Mouse (Mus musculus) urinary bladder, postnatal 25 days (tissue): ENCODE measurements around the gene Ryr1.

Source experiments
- DNase-seq: peaks from one replicate; pipeline ENCODE4 v3.0.0; 2022; ENCODE audit warnings: low spot score

Gene Ryr1

DNA sequence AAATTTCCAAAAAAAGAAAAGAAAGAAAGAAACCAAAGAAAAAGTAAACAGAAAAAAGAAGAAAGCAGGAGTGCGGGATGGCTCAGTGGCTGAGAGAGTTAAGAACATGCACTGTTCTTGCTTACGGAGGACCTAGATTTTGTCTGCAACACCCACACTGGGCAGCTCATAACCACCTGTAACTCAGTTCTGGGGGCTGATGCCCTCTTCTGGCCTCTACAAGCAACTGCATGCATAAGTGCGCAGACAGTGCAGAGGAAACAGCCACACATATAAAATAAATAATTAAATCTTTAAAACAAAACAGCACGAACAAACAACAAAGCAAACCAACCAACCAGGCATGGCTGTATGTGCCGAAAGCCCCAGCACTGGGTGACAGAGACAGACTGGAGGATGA, 92.3 kb downstream of the Ryr1 start:
- no peak for DNase-seq

DNA sequence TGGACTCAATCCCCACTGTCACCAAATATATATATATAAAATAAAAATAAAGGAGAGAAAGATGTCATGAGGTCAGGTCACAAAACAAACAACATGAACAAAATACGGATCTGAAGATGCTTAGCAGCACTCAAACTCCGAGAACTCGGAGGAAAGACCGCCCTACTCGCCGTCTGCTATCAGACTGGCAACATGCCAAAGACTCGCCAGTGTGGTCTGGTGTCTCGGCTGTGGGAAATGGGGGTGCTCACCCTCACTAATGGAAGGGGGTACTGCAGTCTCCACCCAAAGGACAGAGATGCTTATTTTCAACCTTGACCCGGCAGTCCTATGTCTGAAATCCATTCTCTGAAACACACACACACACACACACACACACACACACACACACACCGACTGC, 93.3 kb downstream of the Ryr1 start:
- no peak for DNase-seq

DNA sequence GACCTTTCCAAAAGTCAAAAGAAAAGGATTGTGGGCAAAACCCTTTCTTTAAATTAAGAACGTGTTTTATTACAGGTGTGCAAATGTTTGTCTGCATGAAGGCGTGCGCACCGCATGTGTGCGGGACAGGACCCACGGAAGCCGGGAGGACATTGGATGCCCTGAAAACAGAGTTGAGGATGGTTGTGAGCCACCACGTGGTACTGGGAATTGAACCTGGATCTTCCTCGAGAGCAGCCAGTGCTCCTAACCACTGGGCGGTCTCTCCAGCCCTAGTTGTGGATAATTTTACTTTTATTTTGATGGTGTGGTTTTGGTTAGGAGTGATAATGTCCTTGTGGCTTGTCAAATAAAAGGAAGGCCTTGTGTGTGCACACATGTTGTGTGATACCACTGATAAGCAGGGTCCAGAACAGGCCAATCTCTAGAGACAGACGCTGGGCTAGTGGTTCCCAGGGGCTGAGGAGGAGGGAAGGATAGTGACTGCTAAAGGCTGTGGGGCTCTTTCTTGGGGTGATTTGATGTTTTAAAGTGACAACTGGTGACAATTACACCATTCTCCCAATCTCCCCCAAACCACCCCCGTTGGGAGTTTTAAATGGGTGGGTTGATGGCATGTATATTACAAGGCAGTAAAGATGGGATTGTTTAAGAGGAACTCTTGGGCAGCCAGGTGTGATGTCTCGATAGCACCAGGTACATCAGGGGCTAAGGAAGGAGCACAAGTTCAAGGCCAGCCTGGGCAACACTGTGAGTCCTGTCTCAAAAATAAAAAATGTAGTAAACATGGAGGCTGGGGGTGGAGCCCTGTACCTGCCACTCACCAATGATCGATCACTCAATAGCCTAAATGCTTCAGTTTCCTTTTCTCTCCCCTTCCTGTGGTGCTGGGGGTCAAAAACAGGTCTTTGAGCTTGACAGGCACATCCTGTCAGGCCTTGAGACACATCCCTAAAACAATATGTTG, 95.0 kb downstream of the Ryr1 start:
- no peak for DNase-seq

DNA sequence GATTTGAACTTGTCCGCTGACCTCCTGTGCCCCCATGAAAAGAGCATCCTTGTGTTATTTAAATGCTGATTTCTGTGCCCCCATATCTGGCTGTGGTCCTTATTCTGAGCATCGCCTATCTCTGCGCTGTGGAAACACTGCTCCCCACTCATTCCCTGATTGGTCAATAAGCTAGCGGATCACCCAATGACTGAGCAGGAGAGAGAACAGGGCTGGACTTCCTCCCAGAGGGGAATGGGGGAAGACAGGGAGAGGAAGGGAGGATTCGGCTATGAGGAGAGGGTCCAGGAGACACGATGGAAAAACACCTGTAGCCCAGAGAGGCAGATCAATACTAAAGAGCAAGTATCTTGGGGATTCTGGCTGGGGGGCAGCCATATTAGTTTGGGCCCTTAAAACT, 96.2 kb downstream of the Ryr1 start:
- no peak for DNase-seq

DNA sequence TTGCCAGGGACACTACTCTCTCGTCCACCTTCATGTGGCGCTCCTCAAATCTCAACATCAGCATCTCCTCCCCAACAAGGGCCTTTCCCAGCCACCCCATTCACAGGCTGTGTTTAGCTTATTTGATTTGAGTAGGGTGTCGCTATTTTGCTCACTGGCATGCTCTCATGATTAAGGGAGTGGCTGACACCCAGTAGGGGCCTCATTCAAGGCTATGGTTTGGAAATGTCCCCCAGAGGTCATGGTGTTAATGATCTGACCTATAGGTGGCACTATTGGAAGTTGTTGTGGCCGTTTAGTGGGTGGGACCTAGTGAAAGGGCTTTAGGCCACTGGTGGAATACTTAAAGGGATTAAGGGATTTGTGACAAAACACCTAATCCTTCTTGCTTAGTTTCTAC, 98.2 kb downstream of the Ryr1 start:
- DNase-seq: no peak

DNA sequence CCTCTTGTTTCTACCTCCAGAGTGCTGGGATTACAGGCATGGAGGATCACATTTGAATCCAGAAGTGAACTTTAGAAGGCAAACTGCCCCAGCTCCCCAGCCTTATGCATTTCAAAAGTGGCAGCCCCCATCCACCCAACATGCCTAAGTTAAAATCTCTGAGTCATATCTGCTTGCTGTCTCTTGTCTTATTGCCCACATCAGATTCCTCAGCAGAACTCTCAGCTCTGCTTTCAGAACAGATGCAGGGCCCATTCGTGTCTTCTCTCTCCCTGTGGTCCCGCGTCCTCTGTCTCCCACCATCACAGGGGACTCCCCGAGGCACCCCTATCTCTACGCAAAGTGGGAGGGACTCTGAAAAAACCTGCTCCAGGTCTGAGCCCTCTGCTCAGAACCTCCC, 98.8 kb downstream of the Ryr1 start:
- no peak for DNase-seq

DNA sequence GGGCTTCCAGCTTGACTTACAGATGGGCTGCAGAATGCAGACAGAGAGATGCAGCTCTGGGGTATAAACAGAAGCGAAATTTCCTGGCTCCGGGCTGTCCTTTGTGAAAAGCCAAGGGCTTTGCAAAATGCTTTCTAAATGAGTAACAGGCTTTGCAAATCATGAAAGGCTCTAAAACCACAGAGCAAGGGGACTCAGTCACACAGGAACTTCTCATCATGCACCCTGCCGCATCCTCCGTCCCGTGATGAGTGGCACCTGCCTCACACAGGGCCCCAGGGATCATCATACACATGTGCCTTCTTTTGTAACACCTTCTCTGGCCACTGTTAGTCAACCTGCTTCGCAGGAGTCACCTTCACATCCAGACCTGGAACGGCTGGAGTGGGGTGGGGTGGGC, 99.4 kb downstream of the Ryr1 start:
- no peak for DNase-seq

DNA sequence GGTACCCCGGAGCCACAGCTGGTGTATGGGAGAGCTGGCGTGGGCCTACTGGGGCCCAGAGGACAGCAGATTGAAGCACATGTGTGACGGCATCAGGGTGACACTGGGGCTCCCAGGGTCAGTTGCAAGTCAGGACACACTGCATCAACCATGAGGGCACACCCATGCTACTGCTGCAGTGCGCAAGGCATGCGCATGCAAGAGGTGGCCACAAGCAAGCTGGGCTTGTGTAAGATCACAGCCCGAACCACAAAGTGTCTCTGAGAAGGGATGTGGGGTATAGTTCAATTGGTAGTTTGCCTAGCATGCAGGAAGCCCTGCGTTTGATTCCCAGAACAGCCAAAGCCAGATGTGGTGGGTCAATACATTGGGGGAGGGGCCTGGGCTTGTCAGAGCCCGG, 101.5 kb downstream of the Ryr1 start:
- DNase-seq: no peak

DNA sequence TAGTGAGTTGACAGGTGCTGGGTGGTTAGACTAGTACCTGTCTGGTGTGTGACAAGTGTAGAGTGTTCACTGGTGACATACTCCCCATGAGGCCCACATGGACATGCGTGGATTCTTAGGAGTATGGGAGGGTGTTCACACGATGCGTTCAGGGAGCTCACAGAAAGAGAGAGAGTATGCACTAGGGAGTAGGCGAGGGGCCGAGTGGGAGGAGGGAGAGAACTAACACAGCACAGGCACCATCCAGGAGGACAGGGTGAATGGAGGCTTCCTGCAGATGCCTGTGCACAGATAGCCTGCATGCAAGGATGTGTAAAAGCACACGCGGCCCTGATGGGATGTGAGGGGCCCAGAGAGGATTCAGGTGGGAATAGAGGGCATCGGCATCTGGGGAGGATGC, 102.5 kb downstream of the Ryr1 start:
- DNase-seq: no peak

DNA sequence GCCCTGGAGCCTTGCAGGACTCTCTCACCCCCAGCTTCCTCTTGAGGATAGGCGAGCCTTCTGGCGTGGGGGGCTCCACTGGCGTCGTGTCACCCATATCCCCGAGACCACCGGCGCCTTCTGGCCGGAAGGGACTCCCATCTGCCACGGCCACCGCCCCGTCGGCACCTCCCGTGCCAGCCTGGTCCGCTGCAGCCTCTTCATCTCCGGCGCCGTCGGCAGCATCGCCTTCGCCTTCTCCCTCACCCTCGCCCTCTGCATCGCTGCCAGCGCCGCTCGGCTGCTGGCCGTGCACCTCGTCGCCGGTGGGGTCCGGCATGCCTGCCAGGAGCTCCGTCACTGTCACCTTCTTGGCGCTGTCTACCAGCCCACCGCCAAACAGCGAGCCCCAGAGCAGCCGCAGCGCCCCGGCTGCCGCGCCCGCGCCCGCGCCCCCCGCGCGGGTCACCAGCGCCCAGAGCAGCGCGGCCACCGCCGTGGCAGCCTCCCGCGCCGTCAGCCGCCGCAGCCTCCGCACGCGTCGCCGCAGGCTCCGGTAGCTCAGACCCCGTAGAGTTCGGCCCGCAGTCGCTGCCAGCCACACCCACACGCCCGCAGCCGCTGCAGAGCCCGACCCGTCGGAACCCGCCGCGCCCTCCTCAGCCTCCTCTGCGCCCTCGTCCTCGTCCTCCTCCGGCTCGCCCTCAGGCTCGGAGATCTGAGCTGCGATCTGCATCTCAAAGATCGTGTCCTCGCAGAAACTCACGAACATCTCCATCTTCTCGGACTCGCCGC, 105.3 kb downstream of the Ryr1 start:
- DNase-seq: no peak

DNA sequence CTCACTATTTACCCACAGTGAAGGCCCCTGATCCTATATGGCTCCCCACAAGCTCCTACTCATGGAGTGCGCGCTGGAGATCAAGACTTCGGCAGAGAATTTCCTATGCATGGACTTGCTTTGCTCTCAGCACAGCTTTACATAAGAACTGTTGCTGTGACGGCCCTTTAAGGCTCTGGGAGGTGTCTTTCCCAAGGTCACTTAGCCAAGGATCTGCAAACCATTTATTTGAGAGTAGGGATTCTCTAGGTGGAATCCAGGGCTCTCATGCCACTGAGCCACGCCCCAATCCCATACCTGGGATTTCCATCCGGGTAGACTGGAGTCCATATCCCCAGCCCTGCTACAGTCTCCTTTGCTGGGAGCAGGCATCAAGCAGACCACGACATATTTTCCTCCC, 107.8 kb downstream of the Ryr1 start:
- no peak for DNase-seq

DNA sequence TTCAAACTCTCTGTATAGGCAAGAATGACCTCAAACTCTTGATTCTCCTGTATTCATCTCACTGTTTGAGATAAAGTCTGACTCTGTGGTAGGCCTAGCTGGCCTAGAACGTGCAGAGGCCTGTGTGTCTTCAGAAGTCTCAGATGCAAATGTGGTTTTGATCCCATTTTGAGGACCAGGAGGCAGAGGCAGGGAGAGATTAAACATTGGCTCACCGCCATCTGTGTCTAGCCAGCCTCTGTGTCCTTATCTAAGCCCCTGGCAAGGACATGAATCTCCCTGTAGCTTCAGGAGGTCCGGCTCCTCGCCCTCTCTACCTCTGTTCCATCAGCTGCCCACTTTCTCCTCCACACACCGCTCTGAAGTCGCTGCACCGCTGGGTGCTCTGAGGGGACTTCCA, 108.5 kb downstream of the Ryr1 start:
- no peak for DNase-seq

DNA sequence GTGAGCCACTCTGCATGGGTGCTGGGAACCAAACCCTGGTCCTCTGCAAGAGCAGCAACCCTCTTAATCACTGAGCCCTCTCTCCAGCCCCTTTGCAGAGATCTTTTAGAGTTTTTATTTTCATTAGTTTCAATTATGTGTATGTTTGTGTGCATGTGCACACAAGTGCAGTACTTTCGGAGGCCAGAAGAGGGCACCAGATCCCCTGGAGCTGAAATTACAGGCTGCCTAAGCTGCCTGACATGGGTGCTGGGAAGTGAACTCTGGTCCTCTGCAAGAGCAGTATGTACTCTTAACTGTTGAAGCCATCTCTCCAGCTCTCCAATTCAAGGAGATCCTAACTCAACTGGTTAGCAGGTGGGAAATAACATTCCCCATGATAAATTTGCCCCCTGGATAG, 110.0 kb downstream of the Ryr1 start:
- DNase-seq: no peak

DNA sequence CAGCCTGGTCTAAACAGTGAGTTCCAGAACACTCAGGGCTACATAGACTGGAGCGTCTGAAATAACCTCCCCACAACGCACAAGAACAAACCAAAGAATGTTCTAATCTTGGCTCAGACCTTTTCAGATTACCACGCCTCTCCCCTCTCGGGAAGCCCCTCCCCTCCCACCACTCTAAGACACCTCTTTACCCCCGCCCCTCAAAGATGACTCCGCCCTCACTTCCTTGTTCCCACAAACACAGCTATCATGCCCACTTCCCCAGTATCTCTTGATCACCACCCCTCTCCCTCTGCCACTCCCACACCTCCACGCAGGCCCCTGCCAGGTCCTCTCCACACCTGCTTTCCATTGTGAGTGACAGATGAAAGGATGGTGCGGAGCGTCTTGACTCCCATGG, 116.3 kb downstream of the Ryr1 start:
- no peak for DNase-seq

DNA sequence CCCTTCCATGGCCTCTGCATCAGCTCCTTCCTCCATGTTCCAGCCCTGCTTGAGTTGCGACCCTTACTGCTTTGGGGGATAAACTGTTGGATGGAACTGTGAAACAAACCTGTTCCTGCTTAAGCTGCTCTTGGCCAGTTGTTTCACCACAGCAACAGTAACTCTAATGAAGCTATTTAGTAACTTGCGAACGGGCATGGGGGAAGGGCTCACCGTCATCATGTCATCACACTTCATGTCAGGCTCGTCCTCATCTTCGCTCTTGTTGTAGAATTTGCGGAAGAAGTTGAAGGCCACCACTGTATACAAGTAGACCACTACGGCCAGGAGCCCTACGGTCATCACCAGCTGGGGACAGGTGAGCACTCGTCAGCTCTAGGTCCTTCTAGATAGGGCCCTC, 116.8 kb downstream of the Ryr1 start:
- DNase-seq: no peak

DNA sequence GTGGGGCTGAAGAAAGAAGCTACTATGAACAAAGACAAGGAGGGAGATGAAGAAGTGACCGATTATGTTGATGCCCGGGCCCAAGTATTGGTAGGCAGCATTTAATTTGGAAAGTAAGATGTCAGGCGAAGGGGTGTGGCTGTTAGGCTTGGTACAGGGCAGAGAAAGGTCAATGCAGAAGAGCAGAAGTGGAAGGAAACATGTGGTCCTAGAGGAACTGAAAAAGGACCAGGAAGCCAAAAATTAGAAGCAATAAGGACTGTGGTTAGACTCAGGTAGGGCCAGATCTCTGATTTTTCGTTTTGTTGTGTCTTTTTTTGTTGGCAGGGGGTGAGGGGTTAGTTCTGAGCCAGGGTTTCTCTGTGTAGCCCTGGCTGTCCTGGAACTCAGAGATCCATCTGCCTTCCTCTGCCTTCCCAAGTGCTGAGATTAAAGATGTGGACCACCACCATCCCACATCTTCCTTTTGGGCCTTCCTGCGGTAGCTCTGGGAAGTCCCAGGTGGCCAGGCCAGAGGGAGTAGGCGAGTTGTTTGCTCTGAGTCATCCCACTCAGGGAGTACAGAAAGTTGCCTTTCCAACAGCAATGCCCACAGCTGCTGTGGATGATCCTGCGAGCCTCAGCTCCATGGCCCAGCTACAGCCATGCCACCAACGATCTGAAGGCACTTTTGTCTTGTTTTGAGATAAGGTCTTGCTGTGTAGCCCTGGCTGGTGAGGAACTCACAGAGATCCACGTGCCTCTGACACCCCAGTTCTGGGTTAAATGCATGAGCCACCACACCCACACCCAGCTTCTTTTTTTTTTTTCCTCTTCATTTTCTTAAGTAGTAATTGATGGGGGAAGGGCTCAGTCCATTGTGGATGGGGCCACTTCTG, 117.5 kb downstream of the Ryr1 start:
- DNase-seq: no peak

DNA sequence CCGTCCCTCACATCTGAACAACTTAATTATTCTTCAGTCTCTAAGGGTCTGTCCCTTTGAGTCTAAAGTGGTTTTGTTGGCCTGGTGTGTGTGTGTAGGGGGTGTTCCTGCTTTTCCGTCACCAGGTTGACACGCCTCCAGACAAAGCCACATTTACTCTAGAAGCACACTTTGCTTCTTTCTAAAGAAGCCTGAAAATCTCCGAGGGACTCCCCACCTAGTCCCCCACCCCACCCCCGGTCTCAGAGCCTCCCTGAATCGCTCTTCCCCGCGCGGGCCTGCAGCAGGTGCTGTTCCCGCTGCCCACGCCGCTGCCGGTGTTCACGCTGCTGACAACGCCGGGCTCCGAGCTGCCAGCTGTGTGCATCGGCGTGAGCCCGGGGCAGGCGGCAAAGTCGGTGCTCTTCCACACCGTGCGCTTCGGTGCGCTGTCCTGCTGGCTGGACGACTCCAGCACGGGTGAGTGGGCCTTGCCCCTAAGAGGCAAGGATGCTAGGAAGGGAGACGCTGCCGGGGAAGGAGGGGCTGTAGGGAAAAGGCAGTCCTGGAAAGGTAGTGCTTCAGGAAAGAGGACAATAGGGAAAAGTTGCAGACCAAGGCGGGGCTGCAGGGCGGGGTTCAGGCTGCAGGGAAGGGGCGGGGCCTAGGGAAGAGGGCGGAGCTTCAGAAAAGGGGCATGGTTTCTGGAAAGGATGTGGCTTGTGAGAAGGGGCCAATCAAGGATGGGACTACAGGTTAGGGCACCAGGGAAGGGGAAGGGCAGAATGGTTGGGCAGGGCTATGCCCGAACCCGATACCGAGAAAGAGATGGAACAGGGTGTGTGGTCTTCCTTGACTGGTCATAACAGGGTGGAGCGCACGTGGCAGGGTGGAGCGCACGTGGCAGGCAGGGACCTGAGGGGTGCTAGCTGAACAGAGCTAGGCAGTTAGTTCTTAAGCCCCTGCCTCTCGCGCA, 124.1 kb downstream of the Ryr1 start:
- peak; percentile 59 for DNase-seq

DNA sequence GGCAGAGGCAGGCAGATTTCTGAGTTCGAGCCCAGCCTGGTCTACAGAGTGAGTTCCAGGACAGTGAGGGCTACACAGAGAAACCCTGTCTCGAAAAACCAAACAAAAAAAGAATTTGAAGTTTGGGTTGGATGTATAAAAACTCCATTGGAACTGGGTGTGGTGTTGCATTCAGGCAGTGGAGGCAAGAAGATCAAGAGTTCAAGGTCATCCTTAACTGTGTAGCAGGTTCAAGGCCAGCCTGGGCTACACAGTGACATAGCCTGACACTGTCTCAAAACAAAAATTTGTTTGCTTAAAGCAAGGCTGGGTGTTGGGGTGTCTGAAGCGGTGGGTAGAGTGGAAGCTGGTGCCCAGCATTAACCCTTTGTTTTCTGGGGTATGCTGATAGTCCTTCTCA, 131.6 kb downstream of the Ryr1 start:
- DNase-seq: no peak

DNA sequence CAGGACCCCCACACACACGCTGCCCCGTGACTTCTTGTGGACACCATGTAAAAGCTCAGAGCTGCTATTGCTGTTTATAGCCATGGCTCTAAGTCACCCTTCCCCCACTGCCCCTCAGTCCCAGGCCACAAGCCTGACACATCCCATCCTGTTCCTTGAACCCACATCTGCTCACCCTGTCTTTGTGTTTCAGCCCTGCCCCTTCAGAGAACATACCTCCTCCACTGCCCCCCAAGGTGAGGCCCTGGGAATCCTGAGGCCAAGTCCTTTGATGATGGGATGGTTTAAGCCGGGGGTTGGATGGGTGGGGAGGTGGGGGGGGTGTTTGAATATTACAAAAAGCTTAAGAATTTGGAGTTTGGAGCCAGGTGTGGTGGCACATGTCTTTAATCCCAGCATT, 132.0 kb downstream of the Ryr1 start:
- DNase-seq: no peak

DNA sequence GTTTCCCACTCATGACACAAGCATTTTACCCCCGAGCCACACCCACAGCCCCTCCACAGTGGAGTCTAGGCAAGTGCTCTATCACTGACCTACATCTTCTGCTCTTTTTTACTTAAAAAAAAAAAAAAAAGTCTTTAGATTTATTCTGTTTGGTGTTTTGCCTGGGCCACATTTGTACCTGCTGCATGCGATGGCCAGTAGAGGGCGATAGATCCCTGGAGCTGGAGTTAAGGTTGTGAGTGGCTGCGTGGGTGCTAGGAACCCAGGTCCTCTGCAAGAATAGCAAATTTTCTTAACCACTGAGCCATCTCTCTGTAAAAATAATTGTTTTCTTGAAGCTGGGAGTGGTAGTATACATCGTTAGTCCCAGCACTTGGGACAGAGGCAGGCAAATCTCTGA, 133.4 kb downstream of the Ryr1 start:
- DNase-seq: no peak

DNA sequence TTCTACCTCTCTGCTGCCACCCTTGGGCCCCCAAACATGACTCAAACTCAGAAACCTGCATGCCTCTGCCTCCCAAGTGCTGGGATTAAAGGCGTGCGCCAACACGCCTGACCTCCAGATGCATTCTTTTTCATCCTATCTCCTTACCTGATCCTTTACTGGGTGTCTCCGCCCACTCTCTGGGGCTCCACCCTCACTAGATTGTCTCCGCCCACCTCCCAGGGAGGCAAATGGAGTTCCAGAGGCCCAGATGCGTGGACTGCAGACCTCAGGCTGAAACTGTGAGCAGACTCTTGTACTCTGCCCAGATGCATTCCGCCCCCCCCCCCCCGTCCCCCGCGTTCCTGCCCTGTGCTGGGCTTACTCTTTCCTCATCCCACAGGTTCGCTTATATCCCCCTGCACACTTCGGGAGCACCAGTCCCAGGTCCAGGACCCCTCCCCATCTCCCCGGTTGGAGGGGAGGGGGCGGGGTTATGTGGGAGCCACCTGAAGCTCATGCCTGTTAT, 134.2 kb downstream of the Ryr1 start:
- DNase-seq: no peak
